Mouse (Mus musculus) B cell, adult 2 months (primary cell): ENCODE results near the gene Slc39a12.

Experiments used
- DNase-seq, 2 experiments: peaks; one replicate each; pipeline ENCODE4 v3.0.0; 2022

Gene Slc39a12

DNA sequence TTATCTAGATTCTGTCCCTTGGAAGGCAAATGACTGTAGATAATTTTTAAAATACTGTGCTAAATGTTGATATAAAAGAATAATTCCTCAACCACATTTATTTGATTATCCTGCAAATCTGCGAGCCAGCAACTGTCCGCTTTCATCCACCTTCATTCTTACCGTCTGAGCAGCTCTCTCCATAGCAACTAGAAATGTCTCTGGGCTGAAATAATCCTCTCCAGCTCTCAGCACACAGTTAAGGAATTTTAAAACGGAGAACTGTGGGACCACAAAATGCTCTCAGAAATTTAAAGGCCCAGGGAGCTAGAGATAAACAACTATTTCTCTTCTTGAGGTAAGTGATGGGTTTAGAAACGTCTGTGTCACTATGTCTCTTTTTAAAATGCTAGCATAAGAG lies at the start of gene Slc39a12:
Gene Slc39a12, plus strand, starts transcription at position 155 of the 400 bp plus-strand sequence.
- DNase-seq: no peak

DNA sequence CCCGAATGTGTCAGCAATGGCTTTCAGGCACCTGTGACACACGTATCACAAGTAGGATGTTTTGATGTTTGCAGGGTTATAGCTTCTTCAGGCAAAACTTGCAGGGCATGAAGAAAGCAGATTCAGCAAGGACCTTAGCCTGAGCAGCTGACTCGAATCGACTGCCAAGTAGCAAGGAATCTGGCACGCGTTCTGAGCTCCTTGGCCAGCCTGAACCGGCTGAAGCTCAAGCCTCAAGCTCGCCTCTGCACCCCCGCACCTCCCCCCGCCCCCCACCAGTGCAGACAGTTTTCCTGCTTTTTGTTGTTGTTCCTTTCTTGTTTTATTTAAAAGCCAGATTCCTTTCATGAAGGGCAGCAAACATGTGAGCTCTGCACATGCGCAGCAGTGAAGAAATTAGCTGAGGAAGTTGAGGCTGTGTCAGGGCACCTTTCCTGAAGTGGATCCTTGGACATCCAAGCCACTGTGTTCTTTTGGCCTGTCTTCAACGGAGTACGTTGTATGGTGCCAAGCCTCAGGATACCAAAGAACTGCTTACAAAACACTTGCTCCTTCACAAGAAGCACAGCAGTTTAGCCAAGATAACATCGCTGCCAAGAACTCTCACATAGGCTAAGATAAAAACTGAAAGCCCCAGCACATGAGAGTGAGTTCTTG lies 46.3 kb upstream of the Slc39a12 start:
- no peak for DNase-seq

DNA sequence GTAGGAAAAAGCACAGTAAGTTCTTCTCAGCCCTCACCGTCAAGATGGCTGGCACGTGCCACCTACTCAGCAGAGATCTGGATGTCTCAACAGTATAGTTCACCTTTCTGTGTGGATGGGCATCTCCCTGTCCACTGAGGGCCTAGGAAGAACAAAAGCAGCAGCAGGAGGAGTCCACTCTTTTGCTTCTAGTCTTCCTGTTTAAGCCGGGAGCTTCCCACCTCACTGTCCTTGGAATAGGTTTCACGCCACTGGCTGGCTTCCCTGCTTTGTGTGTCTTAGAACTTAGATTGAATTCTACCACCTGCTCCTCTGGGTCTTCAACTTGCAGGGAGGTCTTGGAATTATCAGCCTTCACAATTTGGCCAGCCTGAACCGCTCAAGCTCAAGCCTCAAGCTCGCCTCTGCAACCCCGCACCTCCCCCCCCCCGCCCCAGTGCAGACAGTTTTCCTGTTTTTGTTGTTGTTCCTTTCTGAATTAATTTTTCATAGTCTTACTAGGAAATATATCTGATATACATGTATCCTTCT lies 45.7 kb upstream of the Slc39a12 start:
- no peak for DNase-seq

DNA sequence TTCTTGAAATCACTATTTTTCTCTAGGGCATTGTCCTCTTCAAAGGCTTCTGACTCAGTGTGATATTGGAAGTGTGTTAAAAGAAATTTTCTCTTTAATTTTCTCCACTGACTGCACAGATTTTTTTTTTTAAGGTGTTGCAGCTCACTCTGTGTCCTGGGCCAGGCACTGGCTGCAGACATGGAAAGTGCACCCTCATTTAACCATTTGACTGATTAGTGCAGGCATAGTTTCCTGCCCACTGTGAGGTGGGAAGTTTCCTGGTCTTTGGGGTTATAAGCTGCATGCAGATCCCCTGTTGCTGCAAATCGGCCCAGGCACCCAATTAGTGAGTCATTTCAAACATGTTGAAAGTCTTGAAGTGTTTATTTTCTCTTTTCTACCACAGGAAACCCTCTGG lies 740 bp downstream of the Slc39a12 start:
- DNase-seq: no peak

DNA sequence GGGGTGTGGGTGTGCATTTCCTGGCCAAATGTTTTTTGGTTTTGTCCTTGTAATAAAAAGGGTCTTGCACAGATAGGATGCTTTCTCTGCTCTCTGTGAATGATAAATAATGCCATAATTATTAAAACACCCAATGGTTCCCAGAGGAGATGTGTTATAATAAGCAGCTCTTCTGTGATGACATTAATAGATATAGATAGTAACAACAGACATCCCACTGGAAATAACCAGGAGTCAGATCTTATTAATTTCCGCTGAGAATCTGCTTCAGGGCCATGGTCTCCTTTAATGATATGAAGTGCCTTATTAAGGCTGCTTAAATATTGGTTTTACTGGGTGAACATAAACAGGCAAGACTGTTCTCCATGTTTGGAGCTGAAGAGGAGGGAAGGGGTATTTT lies 2.8 kb downstream of the Slc39a12 start:
- no peak for DNase-seq

DNA sequence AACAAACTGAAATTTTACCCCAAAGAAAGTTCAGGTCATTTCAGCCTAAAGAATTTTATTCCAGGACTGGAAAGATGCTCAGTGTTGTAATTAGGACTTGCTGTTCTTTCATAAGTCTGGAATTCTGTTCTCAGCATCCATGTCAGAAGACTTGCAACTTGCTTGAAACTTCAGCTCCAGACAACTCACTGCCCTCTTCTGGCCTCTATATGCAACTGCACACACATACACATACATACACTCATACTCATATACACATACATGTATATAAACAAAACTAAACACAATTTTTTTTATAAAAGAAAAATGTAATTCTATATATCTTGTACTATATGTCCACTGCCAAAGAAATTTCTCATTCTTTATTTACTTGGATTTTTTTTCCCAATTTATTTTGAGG lies 14.9 kb downstream of the Slc39a12 start:
- no peak for DNase-seq

DNA sequence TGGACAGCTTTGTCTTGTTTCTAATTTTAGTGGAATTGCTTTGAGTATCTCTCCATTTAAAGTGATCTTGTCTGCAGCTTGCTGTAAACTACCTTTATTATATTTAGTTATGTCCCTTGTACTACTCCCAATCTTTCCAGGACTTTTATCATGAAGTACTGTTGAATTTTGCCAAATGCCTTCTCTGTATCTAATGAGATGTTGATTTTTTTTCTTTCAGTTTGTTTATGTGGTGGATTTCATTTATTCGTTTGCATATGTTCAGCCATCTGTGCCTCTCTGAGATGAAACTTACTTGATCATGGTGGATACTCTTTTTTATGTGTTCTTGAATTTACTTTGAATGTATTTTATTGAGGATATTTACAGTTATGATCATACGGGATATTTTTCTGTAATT lies 40.9 kb downstream of the Slc39a12 start:
- no peak for DNase-seq

DNA sequence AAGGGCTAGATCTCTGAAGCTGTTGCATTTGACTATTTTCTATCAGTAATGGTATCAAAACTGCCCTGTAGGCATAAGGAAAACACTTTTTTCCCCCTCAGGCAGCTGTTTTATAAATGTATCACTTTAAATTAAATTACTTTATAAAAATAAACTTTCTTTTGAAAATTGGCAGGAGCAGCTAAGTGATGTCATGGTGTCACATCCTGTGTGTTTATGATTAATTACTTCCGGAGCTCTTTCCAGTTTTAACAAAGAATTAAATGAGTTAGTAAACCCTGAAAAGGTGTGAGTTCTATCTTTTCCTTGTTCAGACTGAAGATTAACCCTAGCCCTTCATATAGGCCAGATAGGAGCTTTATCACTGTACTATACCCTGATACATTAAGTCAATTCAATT lies 59.2 kb downstream of the Slc39a12 start:
- no peak for DNase-seq

DNA sequence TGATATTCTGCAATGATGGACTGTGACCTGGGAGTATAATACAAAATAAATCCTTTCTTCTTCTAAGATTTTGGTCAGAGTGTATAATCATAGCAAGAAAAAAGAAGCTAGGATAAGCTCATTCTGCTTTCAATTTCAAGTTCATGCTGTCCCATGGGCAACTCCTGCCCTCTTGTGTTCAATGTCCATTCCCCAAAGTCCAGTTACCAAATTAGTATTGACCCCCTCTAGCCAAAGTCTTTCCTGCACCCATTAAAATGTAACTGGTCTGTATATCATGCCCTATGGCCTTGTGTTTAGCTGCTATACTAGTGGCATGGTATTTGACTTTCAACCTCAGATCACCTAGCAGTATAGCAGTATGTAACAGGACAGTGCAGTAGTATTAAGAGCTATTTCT lies 62.8 kb downstream of the Slc39a12 start:
- no peak for DNase-seq

DNA sequence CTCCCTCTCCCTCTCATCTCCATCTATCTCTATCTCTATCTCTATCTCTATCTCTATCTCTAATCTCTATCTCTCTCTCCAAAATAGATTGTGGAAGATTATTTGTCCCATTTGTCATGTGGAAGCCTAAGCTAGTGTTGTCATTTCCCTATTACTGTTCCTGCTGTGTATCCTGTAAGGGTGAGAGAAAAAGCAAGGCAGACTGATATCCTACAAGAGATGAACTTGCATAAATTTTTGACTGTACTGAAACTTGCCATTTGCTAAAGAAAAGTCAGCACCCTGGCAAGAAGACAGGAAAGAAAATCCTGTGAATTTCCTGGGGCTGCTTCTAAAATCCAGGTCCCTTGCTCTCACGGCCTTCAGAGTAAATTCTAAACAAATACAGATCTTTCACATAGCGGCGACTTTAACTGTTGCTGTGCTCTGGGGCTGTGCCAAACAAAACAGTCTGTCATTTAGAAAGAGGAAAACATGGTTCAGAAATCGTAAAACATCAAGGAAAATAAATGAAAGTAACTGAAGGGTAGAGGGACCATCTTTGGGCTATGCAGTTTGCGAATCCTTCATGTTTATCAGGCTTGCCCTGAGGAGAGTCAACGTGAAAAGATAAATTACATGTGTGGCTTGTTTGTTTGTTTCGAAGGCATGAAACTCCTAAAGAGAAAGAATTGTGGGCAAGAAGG lies 67.0 kb downstream of the Slc39a12 start:
- DNase-seq: no peak

DNA sequence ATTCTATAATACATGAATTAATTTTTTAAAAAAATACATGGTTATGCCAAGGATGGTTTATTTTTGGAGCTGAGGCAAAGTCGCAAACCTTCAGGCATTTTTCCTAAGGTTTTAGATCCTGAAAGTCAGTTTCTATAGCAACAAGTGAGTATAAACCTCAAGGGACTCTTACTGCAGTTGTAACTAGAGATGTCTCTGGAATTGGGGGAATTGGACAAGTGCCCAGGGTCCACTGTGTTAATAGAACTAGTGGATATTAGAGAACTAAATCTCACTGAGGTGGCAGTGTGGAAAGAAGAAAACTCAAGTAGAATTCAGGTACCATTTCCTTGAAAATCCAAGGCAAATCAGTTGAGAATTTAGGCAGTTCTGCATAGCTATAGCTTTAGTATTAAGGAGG lies 76.3 kb downstream of the Slc39a12 start:
- no peak for DNase-seq

DNA sequence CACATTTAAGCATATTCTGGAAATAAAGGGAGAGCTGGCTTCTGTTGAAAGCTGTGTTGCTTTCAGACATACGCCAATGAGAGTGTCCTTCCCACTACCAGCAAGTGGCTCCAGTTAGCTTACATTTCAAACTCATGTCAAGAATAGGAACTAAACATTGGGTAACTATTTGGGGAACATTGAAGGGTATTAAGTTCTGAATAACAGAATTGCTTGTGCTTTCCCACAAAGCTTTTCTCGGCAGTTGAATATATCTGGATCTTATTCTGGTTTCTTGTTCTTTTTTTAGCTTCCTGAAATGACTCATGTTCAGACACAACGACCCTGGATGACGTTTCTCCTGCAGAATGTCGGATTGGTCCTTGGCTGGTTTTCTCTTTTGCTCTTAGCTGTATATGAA lies 106.0 kb downstream of the Slc39a12 start:
- no peak for DNase-seq

DNA sequence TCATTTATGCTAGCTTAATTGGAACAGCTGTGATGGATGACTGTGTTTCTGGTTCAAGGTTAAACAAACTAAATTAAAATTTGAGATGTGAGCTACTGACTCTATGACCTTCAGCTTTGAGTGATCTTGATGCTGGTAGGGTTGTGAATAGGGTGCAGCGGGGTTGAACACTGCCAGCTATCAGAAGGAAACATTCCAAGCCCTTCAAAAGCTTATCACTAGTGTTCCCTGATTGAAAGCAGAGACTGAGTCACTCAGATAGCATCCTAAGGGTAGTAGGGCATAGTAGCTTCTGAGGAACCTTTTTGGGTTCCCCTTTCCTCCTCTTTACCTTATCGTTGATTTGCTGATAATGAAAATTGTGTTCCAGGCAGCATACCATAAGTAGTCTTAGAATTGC lies 108.0 kb downstream of the Slc39a12 start:
- no peak for DNase-seq

DNA sequence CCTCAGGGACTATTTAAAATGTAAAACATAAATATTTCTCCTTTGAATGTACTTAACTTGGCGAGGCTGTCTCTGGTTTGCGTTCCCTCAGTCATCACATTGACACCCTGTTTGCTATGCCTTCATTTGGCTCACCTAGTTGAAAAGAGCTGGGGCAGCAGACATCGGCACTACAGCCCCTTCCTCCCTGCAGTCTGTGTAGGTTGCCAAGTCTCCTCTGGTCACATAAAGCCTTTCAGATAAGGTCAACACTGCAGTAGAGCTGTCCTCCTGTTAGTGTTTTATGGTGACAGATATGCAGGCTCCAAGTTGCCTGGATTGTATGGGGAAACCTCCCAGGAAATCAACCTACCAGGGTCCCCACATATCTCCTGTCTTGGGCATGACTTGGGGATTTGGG lies 114.4 kb downstream of the Slc39a12 start:
- DNase-seq: no peak

DNA sequence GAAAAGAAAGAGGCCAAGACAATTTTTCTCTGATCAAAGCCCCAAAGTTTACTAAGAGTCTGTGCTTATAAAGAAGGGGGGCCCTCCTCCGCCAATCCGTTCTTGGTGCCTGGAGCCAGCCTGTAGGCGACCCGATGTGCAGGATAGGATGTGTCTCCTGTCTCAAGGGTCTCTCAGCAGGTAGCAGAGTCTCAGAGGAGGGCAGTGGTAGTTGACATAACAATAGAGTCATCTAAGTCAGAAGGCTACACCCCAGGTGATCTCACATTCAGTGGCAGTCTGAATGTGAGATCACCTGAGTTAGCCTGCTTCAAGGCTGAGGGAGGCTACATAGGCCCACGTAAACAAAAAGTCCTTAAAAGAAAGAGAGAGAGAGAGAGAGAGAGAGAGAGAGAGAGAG lies 130.1 kb downstream of the Slc39a12 start:
- DNase-seq: no peak

DNA sequence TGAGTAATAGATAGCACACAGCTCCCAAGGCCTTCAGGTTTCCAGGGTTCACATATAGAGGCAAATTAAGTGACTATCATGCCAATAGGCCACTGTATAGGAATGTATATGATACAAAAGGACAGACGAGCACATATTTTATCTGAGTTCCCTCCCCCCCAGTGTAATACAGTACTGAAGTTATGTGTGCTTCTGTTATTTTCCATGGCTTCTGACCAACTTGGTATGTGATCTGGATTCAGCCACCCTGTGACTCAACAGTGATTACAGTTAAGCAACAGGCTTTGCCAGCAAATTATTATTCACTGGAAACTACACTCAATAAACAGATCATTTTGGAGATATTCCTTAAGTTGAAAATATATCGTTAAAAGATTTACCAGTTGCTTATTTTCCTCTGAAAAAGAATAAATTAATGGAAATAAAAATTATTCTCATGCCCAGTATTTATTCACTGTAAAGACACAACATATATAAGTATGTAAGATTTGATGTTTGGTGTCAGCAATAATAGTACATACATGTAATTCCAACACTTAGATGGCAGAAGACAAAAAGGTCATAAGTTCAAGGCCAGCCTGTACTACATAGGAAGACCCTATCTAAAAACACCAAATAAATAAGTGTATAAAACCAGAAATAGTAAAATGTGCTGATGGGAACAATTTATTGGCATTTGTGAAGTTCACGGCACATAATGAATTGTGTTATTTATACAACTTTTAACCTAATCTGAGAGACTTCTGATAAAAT lies 146.4 kb downstream of the Slc39a12 start:
- DNase-seq: no peak

DNA sequence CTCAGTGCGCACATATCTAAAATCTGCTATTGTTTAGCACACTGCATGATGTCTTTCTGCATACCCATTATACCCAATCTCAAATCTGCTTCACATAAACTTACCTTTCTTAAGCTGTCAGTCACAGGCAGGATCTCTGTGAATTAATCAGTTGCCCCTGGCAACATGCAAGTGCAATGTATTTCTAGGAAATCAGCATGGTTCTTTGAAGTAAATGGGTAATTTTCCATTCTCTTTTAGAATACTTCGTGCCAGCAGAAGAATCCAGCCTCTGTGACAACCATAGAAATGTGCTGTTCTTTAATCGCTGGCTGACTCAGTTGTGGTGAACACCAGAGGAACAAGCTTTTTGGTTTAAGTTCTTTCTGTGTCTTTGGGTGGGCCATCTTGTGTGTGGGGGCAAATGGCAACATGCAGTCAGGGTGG lies 147.1 kb downstream of the Slc39a12 start:
- no peak for DNase-seq

DNA sequence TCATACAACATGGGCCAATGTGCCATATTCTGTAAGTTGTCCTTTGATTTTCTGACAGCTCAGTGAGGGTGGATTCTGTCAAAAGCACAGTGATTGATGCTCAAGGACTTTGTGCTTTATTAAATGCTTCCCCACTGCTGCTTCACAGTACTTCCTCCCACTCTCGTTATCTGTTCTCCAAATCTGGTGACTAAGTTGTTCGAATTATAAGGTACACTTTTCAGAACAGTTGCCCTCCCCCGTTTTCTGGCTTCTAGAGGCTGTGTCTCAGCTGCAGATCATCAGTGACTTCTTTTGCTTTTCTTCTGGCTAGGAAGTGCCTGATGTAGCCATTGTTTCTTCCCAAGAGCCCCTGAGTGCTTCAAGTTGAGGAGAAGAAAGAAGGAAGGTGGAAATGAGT lies 149.7 kb downstream of the Slc39a12 start:
- DNase-seq: no peak

DNA sequence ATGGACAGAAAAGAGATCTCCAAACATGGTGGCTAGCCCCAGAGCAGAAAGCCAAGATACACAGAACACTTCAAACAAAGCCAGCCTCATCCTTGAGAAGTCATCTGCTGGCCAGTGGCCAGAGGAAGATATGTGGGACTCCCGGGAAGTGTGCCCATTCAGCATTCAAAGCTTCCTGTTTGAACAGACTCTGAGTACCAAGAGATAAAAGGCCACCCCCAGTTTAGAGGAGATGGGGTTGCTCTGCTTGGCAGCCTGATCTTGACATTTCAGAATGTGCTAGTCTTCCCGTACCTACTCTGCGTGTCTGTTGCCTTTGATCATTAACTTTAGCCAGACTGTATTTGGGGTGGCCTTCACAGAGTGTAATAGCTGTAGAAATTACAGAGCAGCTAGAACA lies 155.2 kb downstream of the Slc39a12 start:
- no peak for DNase-seq

DNA sequence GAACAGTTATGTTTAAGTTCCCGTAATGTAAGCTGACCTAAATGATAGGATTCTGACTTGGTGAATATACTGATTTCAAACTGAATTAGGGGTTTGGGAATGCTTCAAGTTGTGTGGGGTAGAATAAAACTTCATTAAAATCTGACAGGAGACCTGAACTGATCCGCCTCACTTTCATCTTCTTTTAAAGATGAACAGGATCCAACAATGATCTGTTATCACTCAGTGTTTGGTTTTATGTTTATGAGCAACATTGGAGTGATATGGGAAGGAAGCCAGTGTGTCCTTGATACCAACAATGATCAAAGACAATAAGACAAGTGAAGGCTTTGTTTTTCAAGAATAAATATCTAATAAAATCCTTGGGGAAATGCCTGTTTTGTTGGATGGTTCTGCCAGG lies 155.7 kb downstream of the Slc39a12 start:
- no peak for DNase-seq
